Mouse (Mus musculus): ENCODE results near the gene Apobec1.

- TF ChIP-seq CTCF (IDR thresholded peaks at IDR 0.05; ENCODE audit: borderline replicate concordance, insufficient read depth, low read depth, low read length) (no peak), POLR2A (IDR thresholded peaks at IDR 0.05; ENCODE audit: borderline replicate concordance, insufficient read depth, low read length) (no peak)
These were observed at the start of gene Apobec1 for GRCm38 (mm10) chr6:122602242-122602991.

All from cerebellum, adult 2 months (tissue).